Mouse (Mus musculus) macrophage (primary cell): ENCODE data around the gene Kansl3. TPM values are rescaled to one million over a fixed set of nuclear protein-coding genes. Genes with fewer than 3 reads are reported as not detected.

Experiments used
- H3K27ac ChIP-seq: fragments of 350-480 bp; formaldehyde crosslinking; 2 replicates; pipeline ENCODE4 v1.9.0; 2021
- H3K36me3 ChIP-seq: fragments of 350-480 bp; formaldehyde crosslinking; 2 replicates; pipeline ENCODE4 v1.9.0; 2021; ENCODE audit errors: inconsistent target
- H3K4me3 ChIP-seq: fragments of 350-480 bp; formaldehyde crosslinking; 2 replicates; pipeline ENCODE4 v1.9.0; 2021; ENCODE audit errors: inconsistent target
- H3K79me2 ChIP-seq: fragments of 350-480 bp; formaldehyde crosslinking; 2 replicates; pipeline ENCODE4 v1.9.0; 2021; ENCODE audit errors: inconsistent target
- WGBS: methylation state at CpG from one replicate; pipeline ENCODE4 v1.1.7; 2026; ENCODE audit warnings: inconsistent platforms; ENCODE audit not compliant: missing documents; 5-methylcytosine and 5-hydroxymethylcytosine counted together
- polyA plus RNA-seq: library from polyadenylated mRNA; stranded (reverse); fragments of 250-400 nt; gene quantifications from 3 replicates; pipeline ENCODE4 v1.2.4, GENCODE M21; 2018; ENCODE audit warnings: inconsistent platforms
- total RNA-seq, 78 experiments: library from RNA; depleted of rRNA; stranded (reverse); fragments of 250-400 nt; gene quantifications; 1 replicate in 9 of 78; 2 replicates in 24 of 78; 3 replicates in 43 of 78; 4 replicates in 2 of 78; pipeline ENCODE4 v1.2.4; 2018; ENCODE audit warnings: inconsistent platforms in 56 of 78

The Kansl3 gene
- total RNA-seq (2018; cell fraction: chromatin; rRNA removed), result 100 to 1,000 TPM in 25 of 26 experiments, 10 to 100 TPM in 1; 79.6 to 207 (median 146) TPM
- 10 to 100 TPM; 15.6 to 44.9 (median 24.5) TPM for total RNA-seq (2018; cell fraction: cytosol; rRNA removed)
- 100 to 1,000 TPM in 7 of 26 experiments, 10 to 100 TPM in 19; 55.0 to 184 (median 86.7) TPM for total RNA-seq (2018; cell fraction: nucleus; rRNA removed)
- 16.0 to 20.0 TPM (median 18.9 TPM) in 3 replicates for polyA plus RNA-seq

- peak within 1 kb of the TSS; percentile 75 for H3K4me3 ChIP-seq
- H3K36me3 ChIP-seq, result peaks cover 8% of the 10 kb centered on the region; the same call in 1 of the 2 replicates
- WGBS, result 6% methylated on average over 52 of the region's 61 CpGs
- peaks cover 45% of the 10 kb centered on the region for H3K79me2 ChIP-seq
- peak within 1 kb of the TSS; percentile 31 for H3K27ac ChIP-seq
These were observed at the start of gene Kansl3 for GRCm38 (mm10) chr1:36368969-36369645. Kansl3 (minus strand) TSS chr1:36369181.

DNA sequence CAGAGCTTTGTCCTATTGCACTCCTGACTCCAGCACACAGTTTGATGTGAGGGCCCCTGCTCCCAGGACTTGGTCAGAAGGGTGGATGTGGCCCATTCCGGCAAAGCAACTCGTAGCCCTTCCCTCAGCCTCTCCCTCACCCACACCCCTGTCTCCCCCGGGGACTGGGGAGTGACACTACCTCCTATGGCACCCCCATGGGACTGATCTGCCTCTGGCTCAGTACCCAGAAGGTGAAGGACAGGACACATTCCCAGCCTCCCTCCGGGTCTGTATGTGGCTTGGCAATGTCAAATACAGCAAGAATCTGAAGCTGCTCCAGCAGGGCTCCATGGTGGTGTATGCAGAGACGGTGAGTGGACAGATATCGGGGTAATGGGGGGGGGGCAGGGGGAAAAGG is 35.5 kb upstream of the Kansl3 start:
- H3K36me3 ChIP-seq, result no peaks in the 10 kb centered on the region
- H3K79me2 ChIP-seq, result no peaks in the 10 kb centered on the region
- 72% methylated on average over 6 of the region's 6 CpGs for WGBS
- no peak overlapping the region for H3K27ac ChIP-seq
- H3K4me3 ChIP-seq, result no peak overlapping the region

DNA sequence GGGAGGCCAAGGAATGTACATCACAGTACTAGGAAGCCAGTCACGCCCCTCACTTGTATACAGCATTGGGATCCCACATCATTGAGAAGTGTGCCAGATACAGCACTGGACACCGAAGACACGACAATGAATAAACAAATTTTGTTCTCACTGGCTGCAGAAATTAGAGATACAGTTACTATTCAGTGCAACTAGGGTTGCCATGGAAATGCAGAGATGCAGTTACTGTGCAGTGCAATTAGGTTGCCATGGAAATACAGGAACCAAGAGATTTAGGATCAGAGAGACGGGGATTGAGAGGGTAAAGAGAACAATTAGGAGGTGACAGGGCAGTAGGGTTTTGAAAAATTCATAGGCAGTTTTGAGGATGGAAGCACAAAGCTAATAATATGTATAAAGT is 32.5 kb upstream of the Kansl3 start:
- no peak overlapping the region for H3K27ac ChIP-seq
- no peaks in the 10 kb centered on the region for H3K36me3 ChIP-seq
- WGBS, result 94% methylated on average over 4 of the region's 4 CpGs
- H3K79me2 ChIP-seq, result no peaks in the 10 kb centered on the region
- no peak overlapping the region for H3K4me3 ChIP-seq

DNA sequence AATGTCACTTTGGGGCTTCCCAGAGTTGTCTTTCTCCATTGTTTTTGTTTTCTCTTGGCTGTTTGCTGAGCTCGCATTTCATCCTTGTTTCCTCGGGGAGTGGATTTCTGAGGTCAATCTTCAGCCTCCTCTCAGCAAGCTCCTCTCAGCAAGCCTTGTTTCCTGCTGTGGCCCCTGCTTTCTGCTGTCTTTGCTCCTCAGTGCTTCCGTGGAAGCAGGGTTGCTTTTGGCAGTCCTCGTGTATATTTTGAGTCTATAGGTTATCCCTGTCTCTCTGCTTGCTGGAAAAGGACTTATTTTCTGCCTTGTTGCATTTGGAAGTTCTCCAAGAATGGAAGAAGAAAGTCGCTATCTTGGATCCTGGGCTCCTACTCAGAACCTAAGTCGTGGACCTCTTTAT is 28.1 kb upstream of the Kansl3 start:
- 61% methylated on average over 6 of the region's 6 CpGs for WGBS
- no peaks in the 10 kb centered on the region for H3K79me2 ChIP-seq
- no peaks in the 10 kb centered on the region for H3K36me3 ChIP-seq
- no peak overlapping the region for H3K4me3 ChIP-seq
- no peak overlapping the region for H3K27ac ChIP-seq

DNA sequence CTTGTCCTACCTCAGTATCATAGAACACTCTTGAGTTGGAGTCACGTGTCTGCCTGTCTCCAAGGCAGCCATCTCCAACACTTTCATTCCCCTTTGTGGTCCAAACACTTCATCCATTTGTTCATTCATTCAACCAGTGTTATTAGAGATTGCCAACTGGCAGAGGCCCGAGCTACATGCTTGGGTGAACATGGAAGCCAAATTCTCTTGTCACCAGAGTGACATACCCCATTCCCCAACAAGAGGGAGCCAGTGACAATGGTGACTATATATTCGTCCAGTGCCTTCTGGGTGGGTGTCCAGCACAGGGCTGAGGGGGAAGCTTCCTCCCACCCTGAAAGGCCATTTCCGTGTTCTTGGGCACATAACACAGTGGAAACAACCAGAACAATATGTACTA is 10.6 kb upstream of the Kansl3 start:
- no peak overlapping the region for H3K4me3 ChIP-seq
- no peaks in the 10 kb centered on the region for H3K79me2 ChIP-seq
- no peak overlapping the region for H3K27ac ChIP-seq
- 90% methylated on average over 4 of the region's 4 CpGs for WGBS
- H3K36me3 ChIP-seq, result no peaks in the 10 kb centered on the region

DNA sequence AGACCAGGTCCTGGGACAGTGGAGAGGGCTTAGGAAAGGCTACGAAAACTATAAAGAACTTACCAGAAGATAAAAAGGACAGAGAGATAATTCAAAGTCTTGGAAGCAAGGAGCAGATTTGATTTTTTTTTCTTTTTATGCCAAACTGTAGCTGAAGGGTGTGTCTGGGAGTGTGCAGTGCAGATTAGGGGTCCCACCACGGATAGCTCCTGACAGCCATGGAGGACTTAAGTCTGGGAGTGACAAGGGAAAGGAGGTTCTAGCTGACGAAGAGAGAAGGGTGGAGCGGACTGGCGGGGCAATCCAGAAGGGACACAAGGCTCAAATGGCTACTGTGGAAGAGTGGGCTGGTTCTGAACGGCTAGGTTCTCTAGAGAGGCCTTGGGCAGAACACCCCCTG is 9.9 kb upstream of the Kansl3 start:
- Histone ChIP-seq H3K79me2 (no peaks in the 10 kb centered on the region), H3K27ac (no peak overlapping the region), H3K4me3 (no peak overlapping the region), H3K36me3 (no peaks in the 10 kb centered on the region)
- WGBS, result 85% methylated on average over 6 of the region's 6 CpGs

GRCm38 (mm10) chr1:36371934-36372845 is 3.2 kb upstream of the Kansl3 start, which contains the start of gene Fer1l5:
Fer1l5 (plus strand) TSS chr1:36372291.
- H3K4me3 ChIP-seq, result no peak within 1 kb of the TSS
- WGBS, result 90% methylated on average over 10 of the region's 10 CpGs
- no peaks in the 10 kb centered on the region for H3K36me3 ChIP-seq
- H3K27ac ChIP-seq, result no peak within 1 kb of the TSS
- H3K79me2 ChIP-seq, result peaks cover 14% of the 10 kb centered on the region

DNA sequence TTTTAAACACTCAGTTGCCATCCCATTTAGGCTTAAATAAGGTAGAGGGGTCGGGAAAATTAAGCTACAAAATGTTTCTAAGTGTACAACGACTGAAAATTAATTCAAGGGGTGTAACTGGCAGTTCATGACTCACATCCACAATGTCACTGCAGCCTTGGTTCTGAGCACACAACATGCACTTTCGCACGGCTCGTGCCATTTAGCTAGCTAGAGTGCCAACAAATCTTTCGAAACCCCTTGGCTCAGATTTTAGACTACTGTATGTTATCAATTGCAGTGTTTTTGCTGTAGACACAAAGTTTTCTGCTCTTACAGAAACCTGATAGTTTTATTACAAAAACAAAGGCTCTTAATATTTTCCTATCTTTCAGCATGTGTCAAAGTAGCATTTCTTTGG is 1.9 kb upstream of the Kansl3 start:
- no peak overlapping the region for H3K27ac ChIP-seq
- H3K79me2 ChIP-seq, result peaks cover 27% of the 10 kb centered on the region
- no peak overlapping the region for H3K4me3 ChIP-seq
- H3K36me3 ChIP-seq, result no peaks in the 10 kb centered on the region
- 91% methylated on average over 6 of the region's 6 CpGs for WGBS

DNA sequence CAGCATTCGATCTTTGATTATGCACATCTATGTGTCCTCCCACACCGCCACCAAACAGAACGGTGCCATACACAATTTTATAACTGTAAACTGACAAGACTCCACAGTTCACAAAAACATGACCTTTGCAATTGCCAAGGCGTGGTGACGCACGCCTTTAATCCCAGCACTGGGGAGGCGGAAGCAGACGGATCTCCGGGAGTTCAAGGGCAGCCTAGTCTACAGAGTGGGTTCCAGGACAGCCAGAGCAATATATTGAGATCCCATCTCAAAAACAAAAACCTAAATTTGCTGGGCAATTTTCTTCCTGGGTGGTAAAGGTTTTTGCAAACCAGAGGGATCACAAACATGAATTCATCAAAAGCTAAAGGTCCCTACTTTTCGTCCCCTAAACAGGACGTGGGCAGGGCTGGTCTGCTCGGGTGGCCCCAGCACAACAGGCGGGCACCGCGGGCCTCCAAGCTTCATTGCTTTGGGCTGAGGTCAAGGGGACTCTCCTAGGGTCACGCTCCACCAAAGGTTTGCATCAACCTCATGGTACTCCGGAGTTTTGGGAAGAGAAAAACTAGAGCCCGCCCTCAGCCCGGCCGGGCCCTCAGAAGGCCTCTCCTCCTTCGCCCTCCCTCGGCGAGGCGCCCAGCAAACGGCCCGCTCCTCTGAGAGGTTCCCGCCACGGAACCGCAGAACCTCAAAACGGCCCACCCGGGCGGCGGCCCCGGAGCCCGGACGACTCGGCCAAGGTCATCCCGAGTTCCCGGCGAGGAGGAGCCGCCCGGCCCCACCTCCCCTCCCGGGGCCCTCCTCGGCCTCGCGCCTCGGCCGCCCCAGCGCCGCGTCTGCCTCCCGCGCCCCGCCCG is 641 bp downstream of the Kansl3 start:
- 6% methylated on average over 46 of the region's 55 CpGs for WGBS

GRCm38 (mm10) chr1:36367698-36368097 is 1.3 kb downstream of the Kansl3 start:
- peak overlapping the region; percentile 75 for H3K4me3 ChIP-seq
- peaks cover 14% of the 10 kb centered on the region; the same call in 1 of the 2 replicates for H3K36me3 ChIP-seq
- WGBS, result 65% methylated on average over 11 of the region's 12 CpGs
- H3K79me2 ChIP-seq, result peaks cover 59% of the 10 kb centered on the region
- H3K27ac ChIP-seq, result 0 out of 2 replicates have a peak overlapping the region, but pooled peaks have one; percentile 31

More for the DNA sequence above, 641 bp downstream of the Kansl3 start:
- peaks cover 52% of the 10 kb centered on the region for H3K79me2 ChIP-seq
- peaks cover 14% of the 10 kb centered on the region; the same call in 1 of the 2 replicates for H3K36me3 ChIP-seq
- H3K4me3 ChIP-seq, result peak overlapping the region; percentile 75
- peak overlapping the region; percentile 31 for H3K27ac ChIP-seq

GRCm38 (mm10) chr1:36356955-36357695 is 11.9 kb downstream of the Kansl3 start:
- Histone ChIP-seq H3K4me3 (no peak overlapping the region), H3K36me3 (peaks cover 52% of the 10 kb centered on the region), H3K27ac (no peak overlapping the region), H3K79me2 (peaks cover 49% of the 10 kb centered on the region)
- 65% methylated on average over 5 of the region's 5 CpGs for WGBS

GRCm38 (mm10) chr1:36352351-36352750 is 16.6 kb downstream of the Kansl3 start:
- Histone ChIP-seq H3K36me3 (peaks cover 84% of the 10 kb centered on the region), H3K79me2 (peaks cover 8% of the 10 kb centered on the region; the same call in 1 of the 2 replicates), H3K4me3 (no peak overlapping the region), H3K27ac (no peak overlapping the region)
- 91% methylated on average over 4 of the region's 4 CpGs for WGBS

GRCm38 (mm10) chr1:36342547-36342946 is 26.4 kb downstream of the Kansl3 start:
- H3K36me3 ChIP-seq, result peaks cover 92% of the 10 kb centered on the region
- H3K27ac ChIP-seq, result no peak overlapping the region
- WGBS, result 84% methylated on average over 6 of the region's 6 CpGs
- H3K4me3 ChIP-seq, result no peak overlapping the region
- no peaks in the 10 kb centered on the region for H3K79me2 ChIP-seq
